Mouse (Mus musculus) midbrain, postnatal 0 days (tissue): ENCODE data around the gene Rfx2. TPM values are rescaled to one million over a fixed set of nuclear protein-coding genes. Genes with fewer than 3 reads are reported as not detected.
A peak's percentile ranks its signal among the peaks of the same experiment; 100 is the strongest.

Experiments
- ATAC-seq: fragments of 200-750 bp; cut with Nextera tagmentation; 2 replicates; pipeline ENCODE4 v1.8.0; 2017; ENCODE audit warnings: moderate number of reproducible peaks, mild to moderate bottlenecking, moderate TSS enrichment, moderate library complexity; ENCODE audit not compliant: low FRiP score
- DNase-seq: peaks from one replicate; pipeline ENCODE4 v3.0.0-alpha.2; 2015; ENCODE audit warnings: low spot score
- H3K27ac ChIP-seq: fragments of 300-500 bp; sonication (generic); 2 replicates; pipeline ENCODE4 v1.5.1; 2014; ENCODE audit warnings: low read depth, mild to moderate bottlenecking, low read length, mixed read lengths
- H3K27me3 ChIP-seq: fragments of 300-500 bp; sonication (generic); 2 replicates; pipeline ENCODE4 v1.6.1; 2014; ENCODE audit warnings: low read length, control low read depth, mixed read lengths; ENCODE audit not compliant: insufficient read depth
- H3K36me3 ChIP-seq: fragments of 300-500 bp; sonication (generic); 2 replicates; pipeline ENCODE4 v1.6.1; 2014; ENCODE audit warnings: low read length, control low read depth, mixed read lengths; ENCODE audit not compliant: insufficient read depth
- H3K4me1 ChIP-seq: fragments of 300-500 bp; sonication (generic); 2 replicates; pipeline ENCODE4 v1.6.1; 2014; ENCODE audit warnings: mild to moderate bottlenecking, control low read depth, antibody characterized with exemption, low read length, mixed read lengths; ENCODE audit not compliant: insufficient read depth
- H3K4me2 ChIP-seq: fragments of 300-500 bp; sonication (generic); 2 replicates; pipeline ENCODE4 v1.6.1; 2014; ENCODE audit warnings: low read depth, mild to moderate bottlenecking, low read length, mixed read lengths; ENCODE audit not compliant: poor library complexity, severe bottlenecking
- H3K4me3 ChIP-seq: fragments of 300-500 bp; sonication (generic); 2 replicates; pipeline ENCODE4 v1.5.1; 2014; ENCODE audit warnings: low read depth, mild to moderate bottlenecking, low read length, moderate library complexity
- H3K9ac ChIP-seq: fragments of 300-500 bp; sonication (generic); replicated peaks from 2 replicates; pipeline ENCODE4 v1.6.1; 2014; ENCODE audit warnings: mild to moderate bottlenecking, low read length, moderate library complexity, mixed read lengths; ENCODE audit not compliant: poor library complexity, severe bottlenecking
- H3K9me3 ChIP-seq: fragments of 300-500 bp; sonication (generic); 2 replicates; pipeline ENCODE4 v1.6.1; 2016; ENCODE audit warnings: low read length, control low read depth
- CTCF ChIP-seq: IDR thresholded peaks from 2 replicates; pipeline ENCODE4 v1.5.1; 2016; ENCODE audit warnings: antibody characterized with exemption, mild to moderate bottlenecking
- WGBS: fragments of 180-500 bp; shearing (Covaris S2); extraction: QIAGEN DNeasy Blood & Tissue Kit; methylation state at CpG from one replicate; pipeline ENCODE4 v1.1.7; 2014; 5-methylcytosine and 5-hydroxymethylcytosine counted together
- polyA plus RNA-seq: library from polyadenylated mRNA; unstranded; fragments of >200 nt; fragmentation: Nextera tagmentation; extraction: Ambion mirVana; gene quantifications from 2 replicates; pipeline ENCODE4 v1.2.1, GENCODE M21; 2015
- total RNA-seq: library from RNA; depleted of rRNA; stranded (reverse); fragments of >200 nt; gene quantifications from 2 replicates; pipeline ENCODE4 v1.2.3, GENCODE M21; 2014

Gene Rfx2
- total and polyA plus RNA-seq, 2 experiments from 2014 or later, result 3.0 to 5.7 TPM

- Histone ChIP-seq H3K4me2 (peak overlapping the region; percentile 93), H3K27ac (no peak overlapping the region), H3K9me3 (no peaks in the 10 kb centered on the region), H3K9ac (0 out of 2 replicates have a peak overlapping the region, but pooled peaks have one; percentile 1), H3K4me3 (peak overlapping the region; percentile 57), H3K36me3 (no peaks in the 10 kb centered on the region), H3K4me1 (peaks cover 6% of the 10 kb centered on the region; the same call in 1 of the 2 replicates), H3K27me3 (peaks cover 12% of the 10 kb centered on the region; the same call in 1 of the 2 replicates)
- no peak for DNase-seq
- no peak for TF ChIP-seq CTCF
- no peak for ATAC-seq
- 1% methylated on average over 27 of the region's 27 CpGs for WGBS
Observed at GRCm38 (mm10) chr17:56829795-56830194, 1.0 kb downstream of the Rfx2 start.

- WGBS, result 34% methylated on average over 11 of the region's 11 CpGs
- no peak for TF ChIP-seq CTCF
- Histone ChIP-seq H3K27ac (no peak overlapping the region), H3K9ac (no peak overlapping the region), H3K4me3 (peak overlapping the region; percentile 57), H3K4me1 (peaks cover 6% of the 10 kb centered on the region; the same call in 1 of the 2 replicates), H3K9me3 (no peaks in the 10 kb centered on the region), H3K4me2 (peak overlapping the region; percentile 93; the same call in 1 of the 2 replicates), H3K27me3 (peaks cover 12% of the 10 kb centered on the region; the same call in 1 of the 2 replicates), H3K36me3 (no peaks in the 10 kb centered on the region)
- ATAC-seq, result no peak
- no peak for DNase-seq
Observed at GRCm38 (mm10) chr17:56829171-56829570, 1.6 kb downstream of the Rfx2 start.

GRCm38 (mm10) chr17:56826718-56827117, 4.1 kb downstream of the Rfx2 start:
- Histone ChIP-seq H3K4me3 (no peak overlapping the region), H3K27ac (no peak overlapping the region), H3K9ac (no peak overlapping the region), H3K36me3 (no peaks in the 10 kb centered on the region), H3K4me1 (peaks cover 6% of the 10 kb centered on the region; the same call in 1 of the 2 replicates), H3K27me3 (peaks cover 12% of the 10 kb centered on the region; the same call in 1 of the 2 replicates), H3K4me2 (no peak overlapping the region), H3K9me3 (no peaks in the 10 kb centered on the region)
- DNase-seq (peak; percentile 22), ATAC-seq (no peak)
- WGBS, result 89% methylated on average over 2 of the region's 2 CpGs
- no peak for TF ChIP-seq CTCF

GRCm38 (mm10) chr17:56823352-56823751, 7.5 kb downstream of the Rfx2 start:
- H3K4me1 ChIP-seq, result no peaks in the 10 kb centered on the region
- DNase-seq (no peak), ATAC-seq (no peak)
- H3K27ac ChIP-seq, result no peak overlapping the region
- no peaks in the 10 kb centered on the region for H3K27me3 ChIP-seq
- H3K4me3 ChIP-seq, result no peak overlapping the region
- TF ChIP-seq CTCF, result no peak
- H3K9ac ChIP-seq, result no peak overlapping the region
- WGBS, result 70% methylated on average over 2 of the region's 2 CpGs
- H3K4me2 ChIP-seq, result no peak overlapping the region
- H3K36me3 ChIP-seq, result no peaks in the 10 kb centered on the region
- H3K9me3 ChIP-seq, result no peaks in the 10 kb centered on the region

GRCm38 (mm10) chr17:56822380-56822779, 8.4 kb downstream of the Rfx2 start:
- no peaks in the 10 kb centered on the region for H3K9me3 ChIP-seq
- no peak overlapping the region for H3K9ac ChIP-seq
- WGBS, result 95% methylated on average over 2 of the region's 2 CpGs
- no peaks in the 10 kb centered on the region for H3K4me1 ChIP-seq
- H3K36me3 ChIP-seq, result no peaks in the 10 kb centered on the region
- no peaks in the 10 kb centered on the region for H3K27me3 ChIP-seq
- DNase-seq (no peak), ATAC-seq (no peak)
- no peak overlapping the region for H3K4me3 ChIP-seq
- no peak for TF ChIP-seq CTCF
- H3K27ac ChIP-seq, result no peak overlapping the region
- no peak overlapping the region for H3K4me2 ChIP-seq

- DNase-seq (peak; percentile 51), ATAC-seq (no peak)
- no peak overlapping the region for H3K4me2 ChIP-seq
- no peaks in the 10 kb centered on the region for H3K9me3 ChIP-seq
- peaks cover 6% of the 10 kb centered on the region for H3K4me1 ChIP-seq
- no peak overlapping the region for H3K9ac ChIP-seq
- H3K27me3 ChIP-seq, result no peaks in the 10 kb centered on the region
- no peak for TF ChIP-seq CTCF
- H3K36me3 ChIP-seq, result no peaks in the 10 kb centered on the region
- WGBS, result 73% methylated on average over 8 of the region's 8 CpGs
- no peak overlapping the region for H3K4me3 ChIP-seq
- no peak overlapping the region for H3K27ac ChIP-seq
Observed at GRCm38 (mm10) chr17:56819694-56820111, 11.1 kb downstream of the Rfx2 start.
